Mouse (Mus musculus): Measurements from ENCODE around the gene Prrg4. TPM values are rescaled to one million over a fixed set of nuclear protein-coding genes. Genes with fewer than 3 reads are reported as not detected.

The Prrg4 gene
- polyA plus RNA-seq, 1 experiment = not detected

GRCm38 (mm10) chr2:104816866-104817439, 32.7 kb downstream of the Prrg4 start:
- Histone ChIP-seq H3K36me3 (ENCODE audit: control insufficient read depth) (no peaks in the 10 kb centered on the region), H3K27me3 (ENCODE audit: control insufficient read depth) (peaks cover 14% of the 10 kb centered on the region), H3K4me3 (replicated peaks) (peak overlapping the region; percentile 80), H3K4me1 (ENCODE audit: control insufficient read depth) (peaks cover 34% of the 10 kb centered on the region), H3K9me3 (ENCODE audit: control insufficient read depth, low read length) (no peaks in the 10 kb centered on the region)
- TF ChIP-seq GATA1 (IDR thresholded peaks at IDR 0.05; ENCODE audit: low read length) = no peak
- TF ChIP-seq TAL1 (IDR thresholded peaks at IDR 0.05; ENCODE audit: low read length) = no peak

DNA sequence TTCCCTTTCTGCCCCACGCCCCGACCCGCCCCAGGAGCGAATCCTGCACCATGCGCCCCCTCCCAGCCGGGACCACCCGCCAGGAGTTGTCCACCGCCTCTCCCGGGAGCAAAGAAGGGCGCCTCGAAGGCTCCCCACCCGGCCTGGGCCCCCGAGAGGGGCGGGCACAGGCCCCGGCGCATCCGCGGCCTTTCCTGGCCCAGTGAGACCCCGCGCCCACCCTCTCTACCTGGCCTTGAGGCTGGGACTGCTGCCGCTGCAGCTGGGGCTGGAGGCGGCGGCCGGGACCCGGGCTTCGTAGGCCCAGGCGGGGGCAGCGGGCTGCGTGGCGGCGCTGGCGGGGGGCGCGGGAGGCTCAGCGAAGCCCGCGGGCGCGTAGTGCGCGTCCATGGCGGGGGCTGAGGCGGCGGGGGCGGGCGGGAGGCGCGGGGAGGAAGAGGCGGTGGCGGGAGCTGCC, 33.3 kb downstream of the Prrg4 start, which contains the start of gene Qser1:
Gene Qser1, minus strand, starts transcription at position 390 of the 457 bp plus-strand sequence.
- TF ChIP-seq GATA1 (IDR thresholded peaks at IDR 0.05; ENCODE audit: low read length) = no peak
- H3K36me3 ChIP-seq (ENCODE audit: control insufficient read depth) = no peaks in the 10 kb centered on the region
- peak within 1 kb of the TSS; percentile 80 for H3K4me3 ChIP-seq (replicated peaks)
- peaks cover 14% of the 10 kb centered on the region for H3K27me3 ChIP-seq (ENCODE audit: control insufficient read depth)
- peaks cover 34% of the 10 kb centered on the region for H3K4me1 ChIP-seq (ENCODE audit: control insufficient read depth)
- no peaks in the 10 kb centered on the region for H3K9me3 ChIP-seq (ENCODE audit: control insufficient read depth, low read length)

DNA sequence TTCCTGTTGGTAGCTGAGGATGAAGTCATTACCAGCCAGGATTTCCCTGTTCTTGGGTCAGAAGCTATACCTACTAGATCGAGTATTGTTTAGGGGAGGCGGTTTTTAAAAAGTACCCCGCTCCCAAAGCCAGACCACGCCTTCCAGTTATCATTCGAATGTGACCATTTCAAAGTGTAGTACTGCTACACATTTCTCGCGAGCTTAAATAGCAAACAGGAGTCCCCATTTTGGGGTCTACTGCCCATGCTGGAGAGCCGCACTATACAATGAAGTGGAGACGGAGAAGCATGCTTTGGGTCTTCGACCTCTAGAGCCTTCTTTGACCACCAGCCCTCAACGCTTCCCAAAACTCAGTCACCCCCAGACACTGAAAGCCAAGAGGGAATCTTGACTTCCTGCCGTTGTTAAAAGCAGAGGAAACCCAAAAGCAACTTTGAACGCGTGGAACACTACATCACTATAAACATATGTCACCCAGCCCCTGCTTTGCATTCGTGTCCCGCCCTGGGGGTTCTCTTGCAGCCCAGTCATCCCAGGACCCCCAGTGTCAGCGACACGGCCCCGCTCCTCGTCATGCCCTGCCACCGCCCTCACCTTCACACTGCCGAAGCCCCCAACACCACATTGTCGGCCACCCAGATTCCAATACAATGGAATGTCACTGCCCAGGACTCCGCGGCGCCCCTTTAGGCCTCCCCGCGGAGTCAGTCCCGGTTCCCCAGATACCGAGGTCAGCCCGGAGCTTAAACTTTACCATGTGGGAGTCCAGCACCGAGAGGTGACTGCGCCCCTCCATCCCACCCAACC, 33.9 kb downstream of the Prrg4 start:
- H3K4me1 ChIP-seq (ENCODE audit: control insufficient read depth) = peaks cover 34% of the 10 kb centered on the region
- H3K36me3 ChIP-seq (ENCODE audit: control insufficient read depth) = no peaks in the 10 kb centered on the region
- H3K4me3 ChIP-seq (replicated peaks) = peak overlapping the region; percentile 80
- no peaks in the 10 kb centered on the region for H3K9me3 ChIP-seq (ENCODE audit: control insufficient read depth, low read length)
- TF ChIP-seq GATA1 (IDR thresholded peaks at IDR 0.05; ENCODE audit: low read length) (no peak), TAL1 (IDR thresholded peaks at IDR 0.05; ENCODE audit: low read length) (no peak)
- peaks cover 14% of the 10 kb centered on the region for H3K27me3 ChIP-seq (ENCODE audit: control insufficient read depth)

- peaks cover 35% of the 10 kb centered on the region for H3K4me1 ChIP-seq (ENCODE audit: control insufficient read depth)
- H3K4me3 ChIP-seq (replicated peaks) = no peak overlapping the region
- no peaks in the 10 kb centered on the region for H3K9me3 ChIP-seq (ENCODE audit: control insufficient read depth, low read length)
- TF ChIP-seq GATA1 (IDR thresholded peaks at IDR 0.05; ENCODE audit: low read length) (no peak), TAL1 (IDR thresholded peaks at IDR 0.05; ENCODE audit: low read length) (no peak)
- H3K27me3 ChIP-seq (ENCODE audit: control insufficient read depth) = peaks cover 14% of the 10 kb centered on the region
- H3K36me3 ChIP-seq (ENCODE audit: control insufficient read depth) = no peaks in the 10 kb centered on the region
Observed at GRCm38 (mm10) chr2:104814181-104814951, 35.3 kb downstream of the Prrg4 start.

- Histone ChIP-seq H3K27me3 (ENCODE audit: control insufficient read depth) (no peaks in the 10 kb centered on the region), H3K9me3 (ENCODE audit: control insufficient read depth, low read length) (0 out of 2 replicates have a peak, but pooled peaks cover 2% of the 10 kb centered on the region), H3K4me3 (replicated peaks) (no peak overlapping the region), H3K36me3 (ENCODE audit: control insufficient read depth) (no peaks in the 10 kb centered on the region), H3K4me1 (ENCODE audit: control insufficient read depth) (peaks cover 2% of the 10 kb centered on the region; the same call in 1 of the 2 replicates)
- TF ChIP-seq TAL1 (IDR thresholded peaks at IDR 0.05; ENCODE audit: low read length) (no peak), GATA1 (IDR thresholded peaks at IDR 0.05; ENCODE audit: low read length) (no peak)
Observed at GRCm38 (mm10) chr2:104805435-104805834, 44.2 kb downstream of the Prrg4 start.

Other genes starting within 250 kb of the Prrg4 start
- 0.07 TPM in 1 of 2 replicates, not detected in the other for gene Tcp11l1, start 137.7 kb downstream of the Prrg4 start, polyA plus RNA-seq (2012)
- not detected in 2 replicates for gene Pin1rt1, start 133.5 kb downstream of the Prrg4 start, polyA plus RNA-seq (2012)
- gene Depdc7, start 107.0 kb downstream of the Prrg4 start, polyA plus RNA-seq (2012) = 0.10 TPM in 1 of 2 replicates, not detected in the other
- 0.02 TPM in 2 replicates for gene Qser1, start 33.1 kb downstream of the Prrg4 start, polyA plus RNA-seq (2012)
- not detected in 2 replicates for gene Ccdc73, start 17.9 kb upstream of the Prrg4 start, polyA plus RNA-seq (2012)
- gene Eif3m, start 167.2 kb upstream of the Prrg4 start, polyA plus RNA-seq (2012) = 0.95 and 1.2 TPM in 2 replicates
- not detected in 2 replicates for gene Gm11060, start 242.1 kb upstream of the Prrg4 start, polyA plus RNA-seq (2012)